Mouse (Mus musculus): Measurements from ENCODE around the gene Mss51. TPM values are rescaled to one million over a fixed set of nuclear protein-coding genes. Genes with fewer than 3 reads are reported as not detected.

The Mss51 gene
- 0.43 to 1.9 TPM in 2 of 3 replicates, not detected in the other for total RNA-seq (2017)

DNA sequence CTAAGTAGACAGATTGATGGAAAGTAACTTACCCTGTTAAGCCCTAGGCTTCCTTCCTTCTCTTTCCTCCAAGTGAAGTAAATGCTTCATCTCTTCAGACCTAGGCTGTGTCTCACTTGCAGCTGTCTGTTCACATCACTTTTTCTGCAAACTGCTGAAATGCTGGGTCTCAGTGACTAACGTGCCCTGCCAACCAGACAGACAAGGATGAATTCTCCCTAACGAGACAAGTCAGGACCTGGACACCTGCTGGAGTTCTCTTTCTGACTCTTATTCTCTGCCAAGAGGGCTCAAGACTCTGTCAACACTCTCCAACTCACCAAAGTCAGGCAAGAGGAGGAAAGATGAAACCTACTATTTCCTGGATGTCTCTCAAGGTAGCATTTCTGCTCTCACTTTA lies at the start of gene Mss51:
Gene Mss51, minus strand, starts transcription at position 299 of the 400 bp plus-strand sequence.
- ATAC-seq (replicated peaks; ENCODE audit: insufficient number of reproducible peaks, low FRiP score, low TSS enrichment, poor library complexity, severe bottlenecking) = no peak

DNA sequence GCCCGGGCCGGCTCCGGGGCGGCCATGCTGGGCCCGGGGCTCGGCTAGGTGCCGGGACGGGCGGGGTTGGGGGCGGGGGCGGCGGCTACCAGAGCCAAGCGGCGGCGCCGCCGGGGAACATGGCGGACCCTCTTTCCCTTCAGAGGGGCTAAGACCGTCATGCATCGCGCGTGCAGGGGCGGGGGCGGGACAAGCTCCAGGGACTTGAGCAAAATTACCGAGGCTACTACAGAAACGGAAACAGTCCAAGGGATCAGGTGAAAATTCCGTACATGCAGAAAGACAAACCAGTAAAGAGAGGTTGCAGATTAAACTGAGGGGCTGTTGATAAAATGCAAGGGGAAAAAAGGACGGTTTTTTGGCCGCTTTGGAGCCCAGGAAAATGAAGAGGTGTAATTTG lies 49.7 kb upstream of the Mss51 start, which contains the start of gene Ppp3cb:
Gene Ppp3cb, minus strand, starts transcription at position 159 of the 400 bp plus-strand sequence.
- ATAC-seq (replicated peaks; ENCODE audit: insufficient number of reproducible peaks, low FRiP score, low TSS enrichment, poor library complexity, severe bottlenecking) = peak; percentile 86

DNA sequence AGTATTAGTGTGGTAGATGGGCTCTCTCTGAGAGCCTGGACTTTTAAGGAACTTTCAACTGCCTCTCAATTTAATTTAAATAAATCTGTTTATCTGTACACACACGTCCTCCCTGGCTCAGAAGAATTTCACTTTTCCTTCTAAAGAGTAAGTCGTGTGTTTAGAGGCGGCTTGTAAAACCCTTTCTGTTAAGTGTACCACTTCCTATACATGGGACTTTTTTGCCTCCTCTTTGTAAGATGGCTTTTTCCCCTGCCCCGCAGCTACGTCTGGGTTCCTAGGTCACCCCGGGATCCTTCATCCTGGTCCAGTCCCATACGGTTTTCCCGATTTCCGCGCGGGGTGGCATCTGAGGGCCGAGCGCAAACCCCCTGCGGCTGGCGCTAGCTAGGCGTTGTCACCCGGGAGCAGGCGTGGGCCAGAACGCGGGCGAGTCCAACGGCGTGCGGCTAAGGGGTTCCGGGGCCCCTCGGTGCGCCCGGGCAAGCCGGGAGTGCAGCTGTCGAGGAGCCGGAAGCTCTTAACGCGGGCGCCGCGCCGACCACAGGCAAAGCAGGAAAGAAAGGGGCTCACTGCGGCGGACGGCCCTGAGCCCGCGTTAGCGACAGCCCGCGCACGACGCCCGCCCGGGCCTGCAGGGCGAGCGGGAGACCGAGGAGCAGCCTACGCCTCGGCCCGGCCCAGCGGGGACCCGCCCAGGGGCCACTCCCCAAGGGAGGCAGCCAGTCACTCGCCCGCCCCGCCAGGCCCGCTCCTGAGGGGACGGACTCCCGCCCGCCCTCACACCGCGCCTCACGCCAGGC lies 49.0 kb upstream of the Mss51 start:
- peak; percentile 70 for ATAC-seq (replicated peaks; ENCODE audit: insufficient number of reproducible peaks, low FRiP score, low TSS enrichment, poor library complexity, severe bottlenecking)

DNA sequence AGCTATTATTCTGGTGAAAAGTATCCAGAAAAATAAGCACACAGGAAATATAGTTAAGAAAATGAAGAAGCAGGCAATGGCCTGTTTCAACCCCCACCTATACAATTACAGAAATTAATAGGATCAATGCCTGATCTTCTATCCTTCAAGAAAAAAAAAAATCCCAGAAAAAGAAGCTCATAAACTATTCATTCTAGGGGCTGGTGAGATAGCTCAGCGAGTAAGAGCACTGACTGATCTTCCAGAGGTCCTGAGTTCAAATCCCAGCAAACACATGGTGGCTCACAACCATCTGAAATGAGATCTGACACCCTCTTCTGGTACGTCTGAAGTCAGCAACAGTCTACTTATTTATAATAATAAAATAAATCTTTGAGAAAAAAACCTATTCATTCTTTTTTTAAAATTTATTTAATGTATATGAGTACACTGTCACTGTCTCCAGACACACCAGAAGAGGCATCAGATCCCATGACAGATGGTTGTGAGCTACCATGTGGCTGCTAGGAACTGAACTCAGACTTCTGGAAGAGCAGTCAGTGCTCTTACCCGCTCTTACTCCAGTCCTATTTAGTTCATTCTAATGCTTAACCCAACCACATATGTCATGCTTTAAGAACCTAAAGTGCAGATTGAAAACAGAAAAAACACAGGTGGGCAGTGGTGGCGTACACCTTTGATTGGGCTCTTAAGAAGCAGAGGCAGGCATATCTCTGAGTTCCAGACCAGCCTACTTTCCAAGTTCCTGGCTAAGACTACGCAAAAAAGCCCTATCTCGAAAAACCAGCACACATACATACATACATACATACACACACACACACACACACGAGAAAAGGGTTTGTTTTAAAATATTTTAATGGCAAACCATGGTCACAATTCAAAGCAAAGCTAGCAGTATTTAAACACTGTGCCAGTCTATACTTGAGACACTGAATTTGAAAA lies 48.0 kb upstream of the Mss51 start:
- no peak for ATAC-seq (replicated peaks; ENCODE audit: insufficient number of reproducible peaks, low FRiP score, low TSS enrichment, poor library complexity, severe bottlenecking)

DNA sequence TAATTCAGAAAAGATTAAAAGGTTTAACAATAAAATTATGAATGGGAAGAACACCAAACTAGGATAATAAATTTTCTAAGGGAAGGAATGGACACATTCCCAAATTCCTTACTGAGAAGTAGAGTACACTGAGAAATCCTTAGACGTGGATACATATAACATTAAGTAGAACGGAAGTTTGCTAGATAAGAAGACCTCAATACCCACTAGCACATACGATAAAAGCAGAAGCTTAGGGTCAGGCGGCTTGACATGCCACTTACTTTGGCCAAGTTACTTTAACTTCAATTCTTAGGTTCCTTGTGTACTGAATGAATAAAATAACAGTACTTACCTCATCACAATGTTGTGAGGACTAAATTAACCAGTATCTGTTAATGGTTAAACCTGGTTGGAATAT lies 32.9 kb upstream of the Mss51 start:
- ATAC-seq (replicated peaks; ENCODE audit: insufficient number of reproducible peaks, low FRiP score, low TSS enrichment, poor library complexity, severe bottlenecking) = no peak

DNA sequence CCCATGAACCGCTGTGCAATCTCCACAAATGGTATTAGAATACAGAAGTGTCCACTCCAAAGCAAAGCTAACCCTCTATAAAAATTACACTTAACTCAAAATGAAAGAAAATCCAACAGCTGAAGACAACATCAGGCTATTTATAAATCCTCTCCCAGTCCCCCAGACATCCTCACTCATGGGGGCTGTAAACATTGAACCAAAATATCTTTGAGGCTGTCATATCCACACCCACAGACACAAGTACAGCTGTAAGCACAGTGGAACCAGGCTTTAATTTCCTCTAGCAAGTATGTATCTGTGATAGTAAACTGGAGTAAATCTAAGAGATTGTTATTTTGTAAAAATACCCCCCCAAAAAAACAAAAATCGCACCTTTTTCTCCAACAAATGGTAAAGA lies 23.5 kb upstream of the Mss51 start:
- ATAC-seq (replicated peaks; ENCODE audit: insufficient number of reproducible peaks, low FRiP score, low TSS enrichment, poor library complexity, severe bottlenecking) = no peak

DNA sequence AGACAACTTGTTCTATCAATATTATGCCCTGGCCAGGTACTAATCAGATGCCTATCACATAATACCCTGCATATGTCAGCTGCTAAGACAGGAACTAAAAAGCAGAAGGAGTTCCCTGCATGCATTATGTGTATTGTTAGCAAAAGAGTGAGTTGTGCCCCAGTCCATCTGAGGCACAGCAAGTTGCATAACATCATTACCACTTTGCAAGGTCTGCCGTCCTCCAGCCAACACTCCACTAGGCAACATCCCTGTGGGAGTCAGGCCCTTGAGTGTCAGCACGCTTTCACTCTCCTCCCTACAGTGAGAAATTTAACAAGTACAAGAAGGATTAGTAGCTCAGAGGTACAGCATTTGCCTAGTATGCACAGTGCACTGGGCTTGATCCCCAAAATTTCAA lies 11.7 kb upstream of the Mss51 start:
- ATAC-seq (replicated peaks; ENCODE audit: insufficient number of reproducible peaks, low FRiP score, low TSS enrichment, poor library complexity, severe bottlenecking) = peak; percentile 71; the same call in 1 of the 2 replicates

DNA sequence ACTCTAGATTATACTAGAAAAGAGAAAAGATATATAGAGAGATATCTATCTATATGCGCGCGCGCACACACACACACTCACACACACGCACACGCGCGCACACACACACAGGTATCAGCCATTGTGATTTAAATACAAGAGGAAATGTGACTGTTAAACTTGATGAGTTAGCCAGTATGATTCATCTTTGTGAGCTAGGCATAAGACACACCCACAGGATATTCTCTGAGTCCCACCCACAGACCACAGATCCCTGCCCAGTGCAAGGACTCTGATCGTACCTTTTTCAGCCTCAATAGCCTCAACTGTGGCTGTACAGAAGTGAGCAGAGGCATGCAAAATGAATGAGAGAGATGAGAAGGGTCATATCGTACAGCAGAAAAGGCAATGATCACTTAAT lies 6.3 kb upstream of the Mss51 start:
- ATAC-seq (replicated peaks; ENCODE audit: insufficient number of reproducible peaks, low FRiP score, low TSS enrichment, poor library complexity, severe bottlenecking) = 0 out of 2 replicates have a peak, but pooled peaks have one; percentile 56

DNA sequence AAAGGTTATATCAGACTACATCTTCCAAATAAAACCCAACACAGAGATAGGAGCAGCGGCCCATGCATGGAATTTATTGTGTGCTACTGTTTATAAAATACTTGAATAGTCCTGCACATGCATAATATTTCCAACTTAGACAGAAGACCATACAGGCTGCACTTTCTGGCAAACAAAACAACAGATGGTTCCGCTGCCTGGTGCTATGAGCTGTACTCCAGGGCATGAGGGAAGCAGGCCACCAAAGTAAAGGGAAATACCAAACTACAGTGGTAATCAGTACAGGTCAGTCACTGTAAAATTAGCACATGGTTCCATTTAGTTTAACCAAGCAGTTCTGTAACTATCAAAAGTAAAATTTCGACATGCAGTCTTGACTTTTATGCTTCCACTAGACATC lies 3.3 kb upstream of the Mss51 start:
- ATAC-seq (replicated peaks; ENCODE audit: insufficient number of reproducible peaks, low FRiP score, low TSS enrichment, poor library complexity, severe bottlenecking) = no peak

DNA sequence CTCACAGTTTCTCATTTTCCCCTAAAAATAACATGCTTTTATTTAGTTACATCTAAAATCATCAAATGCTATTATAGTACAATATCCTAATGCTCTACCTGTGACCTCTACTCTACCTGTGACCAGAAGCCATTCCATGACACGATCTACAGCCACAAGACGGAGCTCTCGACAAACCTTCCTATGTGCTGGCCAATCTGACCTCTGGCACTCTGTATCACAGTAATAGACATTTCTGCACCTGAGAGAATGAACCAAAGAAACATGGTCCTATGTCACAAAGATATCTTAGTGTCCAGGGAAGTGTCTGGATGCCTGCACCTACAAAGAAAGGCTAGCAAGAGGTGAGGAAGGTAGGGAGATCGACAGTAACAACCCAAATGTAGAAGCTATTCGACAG lies 10.7 kb downstream of the Mss51 start:
- no peak for ATAC-seq (replicated peaks; ENCODE audit: insufficient number of reproducible peaks, low FRiP score, low TSS enrichment, poor library complexity, severe bottlenecking)

DNA sequence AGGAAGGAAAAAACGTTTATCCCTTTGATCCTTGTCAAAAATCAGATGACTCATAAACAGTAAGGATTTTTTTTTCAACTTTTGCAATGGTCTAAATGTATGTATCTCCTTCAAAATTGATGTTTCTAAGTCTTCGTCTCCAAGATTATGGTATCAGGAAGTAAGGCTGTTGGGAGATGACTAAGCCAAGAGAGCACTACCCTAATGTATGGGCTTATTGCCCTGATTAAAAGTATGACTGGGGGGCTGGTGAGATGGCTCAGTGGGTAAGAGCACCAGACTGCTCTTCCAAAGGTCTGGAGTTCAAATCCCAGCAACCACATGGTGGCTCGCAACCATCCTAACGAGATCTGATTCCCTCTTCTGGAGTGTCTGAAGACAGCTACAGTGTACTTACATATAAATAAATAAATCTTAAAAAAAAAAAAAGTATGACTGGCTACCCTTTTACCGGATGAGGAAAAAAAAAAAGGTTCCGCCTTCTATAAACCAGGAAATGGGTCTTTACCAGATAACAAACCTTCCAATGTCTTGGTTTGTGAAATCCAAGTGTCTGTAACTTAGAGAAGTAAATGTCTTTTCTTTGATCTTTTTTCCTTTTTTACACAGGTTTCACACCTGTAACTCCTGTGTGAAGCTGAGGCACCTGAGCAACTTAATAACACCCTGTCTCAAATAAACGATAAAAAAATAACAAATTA lies 14.5 kb downstream of the Mss51 start:
- no peak for ATAC-seq (replicated peaks; ENCODE audit: insufficient number of reproducible peaks, low FRiP score, low TSS enrichment, poor library complexity, severe bottlenecking)

DNA sequence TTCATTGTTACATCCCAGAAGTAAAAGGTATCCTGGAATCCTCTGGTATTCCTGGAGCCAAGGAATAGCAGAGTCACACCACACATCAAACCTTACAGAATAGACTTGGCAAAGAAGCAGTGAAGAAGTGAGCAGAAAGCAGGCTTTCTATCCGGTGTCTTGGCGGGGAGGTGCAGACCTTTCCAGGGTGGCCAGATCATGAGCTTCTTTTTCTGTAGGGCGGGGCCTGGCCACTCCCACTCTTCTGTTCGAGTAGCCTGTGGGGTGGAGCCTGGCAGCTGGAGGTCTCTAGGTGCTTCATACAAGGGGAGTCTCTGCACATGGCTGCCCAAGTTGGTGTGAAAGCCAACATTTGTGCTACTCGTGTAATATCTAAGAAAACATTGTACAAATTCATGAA lies 15.5 kb downstream of the Mss51 start:
- no peak for ATAC-seq (replicated peaks; ENCODE audit: insufficient number of reproducible peaks, low FRiP score, low TSS enrichment, poor library complexity, severe bottlenecking)

DNA sequence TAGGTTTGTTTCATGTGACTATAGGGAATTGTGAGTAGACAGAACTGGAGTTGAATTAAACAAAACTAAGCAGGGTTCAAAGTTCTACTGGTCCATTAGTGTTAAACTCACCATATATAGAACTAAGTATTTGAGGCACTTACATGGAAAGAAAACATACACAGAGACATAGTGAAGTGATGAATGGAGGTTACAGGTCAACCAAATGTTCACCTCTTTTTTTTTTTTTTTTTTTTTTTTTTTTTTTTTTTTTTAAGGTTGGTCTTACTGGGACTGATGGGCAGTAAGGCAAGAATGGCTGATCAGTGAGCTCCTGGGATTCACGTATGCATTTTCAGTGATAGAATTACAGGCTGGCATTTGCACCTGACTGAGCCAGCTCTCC lies 16.5 kb downstream of the Mss51 start:
- ATAC-seq (replicated peaks; ENCODE audit: insufficient number of reproducible peaks, low FRiP score, low TSS enrichment, poor library complexity, severe bottlenecking) = no peak

DNA sequence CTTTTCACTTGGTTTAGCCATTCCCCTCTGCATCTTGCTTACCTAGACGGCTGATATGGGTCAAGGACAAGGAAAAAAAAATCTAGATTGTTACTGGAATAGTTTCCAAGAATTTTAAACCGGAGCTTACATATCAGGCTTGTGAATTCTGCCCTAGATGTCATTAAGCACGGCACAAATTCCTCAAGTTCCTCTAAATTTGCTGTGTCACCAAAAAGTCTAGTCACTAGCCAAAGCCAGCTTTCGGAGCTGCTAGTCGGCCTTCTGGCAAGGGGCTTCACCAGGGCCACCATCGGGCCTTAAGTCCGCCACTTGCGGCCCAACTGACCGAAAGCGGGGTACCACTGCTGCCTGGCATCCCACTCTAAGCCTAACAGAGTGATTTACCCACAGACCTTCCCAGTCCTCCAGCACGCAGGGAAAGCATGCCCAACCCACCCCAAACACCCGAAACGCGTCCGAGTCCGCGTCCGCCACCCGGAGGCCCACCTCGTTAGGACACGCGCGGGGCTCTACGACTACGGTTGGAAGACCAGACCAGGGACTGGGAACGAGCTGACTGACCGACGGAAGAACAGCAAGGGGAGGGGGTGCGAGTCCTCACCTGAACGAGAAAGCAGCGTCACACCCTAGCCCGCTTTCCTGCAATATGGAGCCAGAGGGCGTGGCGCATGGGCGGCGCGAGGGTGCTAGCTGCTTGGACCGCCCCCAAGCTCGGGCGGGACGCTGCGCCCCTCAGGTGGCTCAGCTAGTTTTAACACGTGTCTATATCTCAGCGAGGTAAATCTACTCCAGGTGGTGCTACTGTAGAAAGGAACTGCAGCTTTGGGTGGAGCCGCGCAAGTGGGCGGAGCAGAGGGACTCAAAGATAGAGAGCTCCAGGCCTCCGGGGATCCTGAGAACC lies 17.2 kb downstream of the Mss51 start, which contains the start of gene Anxa7:
Gene Anxa7, minus strand, starts transcription at position 843 of the 904 bp plus-strand sequence.
- ATAC-seq (replicated peaks; ENCODE audit: insufficient number of reproducible peaks, low FRiP score, low TSS enrichment, poor library complexity, severe bottlenecking) = peak; percentile 52; the same call in 1 of the 2 replicates

DNA sequence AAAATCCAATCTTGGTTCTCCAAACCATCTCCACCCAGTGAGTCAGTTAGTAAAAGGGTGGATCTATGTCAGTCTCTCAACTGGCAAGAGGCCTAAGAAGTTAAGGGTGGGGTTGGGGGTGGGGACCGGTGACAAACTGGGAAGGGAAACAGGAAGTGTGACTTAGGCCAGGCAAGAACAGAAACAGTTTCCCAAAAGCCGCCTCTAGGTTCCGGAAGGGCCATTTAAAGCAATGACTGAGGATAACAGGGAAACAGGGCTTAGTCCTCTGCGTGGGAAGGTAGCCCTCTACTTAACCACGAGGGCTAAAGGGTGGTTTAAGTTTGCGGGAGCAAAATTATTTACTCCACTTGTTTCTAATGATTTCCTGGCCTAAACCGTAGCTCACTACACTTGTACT lies 17.9 kb downstream of the Mss51 start:
- ATAC-seq (replicated peaks; ENCODE audit: insufficient number of reproducible peaks, low FRiP score, low TSS enrichment, poor library complexity, severe bottlenecking) = peak; percentile 70

DNA sequence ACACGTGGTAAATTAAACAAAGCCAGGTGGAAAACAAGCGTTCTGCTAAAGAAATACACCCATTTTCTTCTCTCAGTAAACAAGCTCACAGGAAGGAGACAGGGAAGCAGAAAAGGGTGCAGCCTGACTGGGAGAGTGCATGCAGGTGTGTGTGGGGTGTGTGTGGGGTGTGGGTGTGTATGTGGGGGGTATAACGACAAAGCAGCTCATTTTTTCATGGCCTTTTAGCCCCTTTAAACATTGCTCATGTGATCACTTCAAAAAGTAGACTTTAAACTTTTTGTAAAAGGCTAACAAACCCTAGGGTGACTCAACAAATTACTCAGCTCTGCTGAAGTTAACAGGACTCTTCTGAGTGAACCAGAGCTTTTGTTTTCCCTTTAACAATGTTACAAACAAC lies 18.3 kb downstream of the Mss51 start:
- no peak for ATAC-seq (replicated peaks; ENCODE audit: insufficient number of reproducible peaks, low FRiP score, low TSS enrichment, poor library complexity, severe bottlenecking)

DNA sequence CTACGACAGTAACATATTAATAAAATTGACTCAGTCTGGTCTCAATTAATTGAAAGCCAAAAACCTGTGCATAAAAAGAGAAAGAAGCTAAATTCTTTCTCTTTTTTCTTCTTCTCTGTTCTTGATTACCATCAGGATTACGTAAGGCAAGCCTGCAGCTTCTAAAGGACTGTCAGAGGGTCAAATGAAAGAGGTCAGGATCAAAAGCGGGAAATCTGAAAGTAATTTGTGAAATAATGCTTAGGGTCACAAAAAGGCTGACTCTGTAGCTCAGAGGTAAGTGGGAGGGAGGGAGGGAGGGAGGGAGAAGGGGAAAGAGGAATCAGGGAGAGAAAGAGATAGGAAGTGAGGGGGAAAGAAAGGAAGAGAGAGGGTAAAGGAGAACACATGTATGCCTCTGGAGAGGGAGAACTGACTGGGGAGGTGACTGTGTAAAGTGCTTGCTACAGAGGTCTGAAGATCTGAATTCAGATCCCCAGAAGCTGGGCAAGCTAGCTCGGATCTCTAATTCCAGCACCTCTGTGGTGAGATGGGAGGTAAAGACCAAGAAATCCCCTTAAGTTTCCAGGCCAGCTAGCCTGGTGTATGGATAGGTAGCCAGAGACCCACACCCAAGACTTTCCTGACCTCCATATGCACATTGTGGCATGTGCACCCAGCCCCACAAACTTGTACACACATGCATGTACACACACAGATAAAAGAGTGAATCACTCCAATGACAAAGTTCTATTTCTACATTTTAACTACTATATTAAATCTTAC lies 19.3 kb downstream of the Mss51 start:
- no peak for ATAC-seq (replicated peaks; ENCODE audit: insufficient number of reproducible peaks, low FRiP score, low TSS enrichment, poor library complexity, severe bottlenecking)

All from monocyte, adult 5-6 weeks (primary cell).